Mouse (Mus musculus) 416B (cell line): Measurements from ENCODE around the gene Tmem87b.

ENCODE experiments used
- DNase-seq: peaks from one replicate; pipeline ENCODE4 v3.0.0; 2011; ENCODE audit warnings: low read depth

Tmem87b gene

GRCm38 (mm10) chr2:128817786-128818681 is at the start of gene Tmem87b:
Gene Tmem87b (plus strand): TSS chr2:128818118.
- peak; percentile 99 for DNase-seq

GRCm38 (mm10) chr2:128768545-128769247 is 49.2 kb upstream of the Tmem87b start:
- DNase-seq = no peak

- DNase-seq = no peak
Measured at GRCm38 (mm10) chr2:128770557-128770956, 47.4 kb upstream of the Tmem87b start.

GRCm38 (mm10) chr2:128771048-128771447 is 46.9 kb upstream of the Tmem87b start:
- DNase-seq = no peak

GRCm38 (mm10) chr2:128771750-128772338 is 46.1 kb upstream of the Tmem87b start:
- no peak for DNase-seq

- DNase-seq = no peak
Measured at GRCm38 (mm10) chr2:128782231-128782630, 35.7 kb upstream of the Tmem87b start.

GRCm38 (mm10) chr2:128783660-128784345 is 34.1 kb upstream of the Tmem87b start:
- DNase-seq = no peak

- DNase-seq = peak; percentile 61
Measured at GRCm38 (mm10) chr2:128784814-128785213, 33.1 kb upstream of the Tmem87b start.

- no peak for DNase-seq
Measured at GRCm38 (mm10) chr2:128786341-128786740, 31.6 kb upstream of the Tmem87b start.

GRCm38 (mm10) chr2:128786795-128787194 is 31.1 kb upstream of the Tmem87b start:
- DNase-seq = no peak

GRCm38 (mm10) chr2:128787805-128788204 is 30.1 kb upstream of the Tmem87b start:
- peak; percentile 80 for DNase-seq

GRCm38 (mm10) chr2:128790875-128791614 is 26.9 kb upstream of the Tmem87b start:
- no peak for DNase-seq

- DNase-seq = no peak
Measured at GRCm38 (mm10) chr2:128793958-128794357, 24.0 kb upstream of the Tmem87b start.

GRCm38 (mm10) chr2:128796463-128796862 is 21.5 kb upstream of the Tmem87b start:
- peak; percentile 78 for DNase-seq

- no peak for DNase-seq
Measured at GRCm38 (mm10) chr2:128803441-128803840, 14.5 kb upstream of the Tmem87b start.

GRCm38 (mm10) chr2:128805341-128805740 is 12.6 kb upstream of the Tmem87b start:
- DNase-seq = no peak

GRCm38 (mm10) chr2:128806561-128806960 is 11.4 kb upstream of the Tmem87b start:
- peak; percentile 79 for DNase-seq

GRCm38 (mm10) chr2:128812761-128813160 is 5.2 kb upstream of the Tmem87b start:
- DNase-seq = no peak

GRCm38 (mm10) chr2:128816311-128816710 is 1.6 kb upstream of the Tmem87b start:
- DNase-seq = no peak

GRCm38 (mm10) chr2:128816916-128817315 is 1.0 kb upstream of the Tmem87b start:
- DNase-seq = no peak

- DNase-seq = peak; percentile 94
Measured at GRCm38 (mm10) chr2:128817387-128817785, 532 bp upstream of the Tmem87b start.
